Mouse (Mus musculus) CD4-positive helper T cell, adult 2 months (primary cell): ENCODE results near the gene Itsn1.
A peak's percentile ranks its signal among the peaks of the same experiment; 100 is the strongest.

Source experiments
- DNase-seq: peaks from one replicate; pipeline ENCODE4 v3.0.0-alpha.2; 2012; ENCODE audit warnings: low read depth, missing footprints, low spot score

The Itsn1 gene

DNA sequence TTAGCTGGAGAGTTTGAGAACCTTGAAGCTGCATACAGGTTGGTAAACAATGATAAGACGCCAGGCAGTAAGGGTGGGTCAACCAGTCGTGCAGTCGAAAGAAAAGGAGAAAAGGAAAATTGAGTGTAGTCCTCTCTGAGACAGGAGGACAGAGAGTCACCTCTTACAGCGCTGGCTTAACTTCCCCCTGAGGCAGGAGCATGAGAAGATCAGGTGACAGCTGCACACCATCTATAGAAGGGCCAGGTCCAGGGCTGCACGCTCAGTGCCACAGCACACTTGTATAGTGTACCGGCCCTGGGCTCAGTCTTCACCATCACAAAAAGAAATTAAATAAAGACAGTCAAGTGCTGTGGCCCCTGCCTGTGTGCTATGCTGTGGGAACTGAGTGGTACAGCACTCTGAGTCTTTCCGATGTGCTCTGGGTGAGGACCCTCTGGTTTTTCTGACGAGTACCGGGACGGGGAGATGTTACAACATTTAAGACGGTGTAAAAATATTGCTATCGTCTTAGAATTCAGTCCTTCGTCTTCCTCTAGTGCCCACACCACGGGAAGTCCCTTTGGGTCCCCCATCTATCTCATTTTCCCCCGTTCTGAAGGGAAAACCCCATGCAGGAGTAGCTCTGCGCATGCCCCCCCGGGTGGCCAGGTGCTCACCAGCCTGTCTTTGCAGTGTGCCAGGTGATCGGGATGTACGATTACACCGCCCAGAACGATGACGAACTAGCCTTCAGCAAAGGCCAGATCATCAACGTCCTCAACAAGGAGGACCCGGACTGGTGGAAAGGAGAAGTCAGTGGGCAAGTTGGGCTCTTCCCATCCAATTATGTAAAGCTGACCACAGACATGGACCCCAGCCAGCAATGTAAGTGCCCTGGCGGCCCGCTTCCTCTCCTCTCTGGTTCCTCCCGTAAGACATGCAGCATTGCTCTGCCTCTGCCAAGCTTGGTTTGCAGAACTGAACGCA lies 140.1 kb downstream of the Itsn1 start:
- peak; percentile 24 for DNase-seq

DNA sequence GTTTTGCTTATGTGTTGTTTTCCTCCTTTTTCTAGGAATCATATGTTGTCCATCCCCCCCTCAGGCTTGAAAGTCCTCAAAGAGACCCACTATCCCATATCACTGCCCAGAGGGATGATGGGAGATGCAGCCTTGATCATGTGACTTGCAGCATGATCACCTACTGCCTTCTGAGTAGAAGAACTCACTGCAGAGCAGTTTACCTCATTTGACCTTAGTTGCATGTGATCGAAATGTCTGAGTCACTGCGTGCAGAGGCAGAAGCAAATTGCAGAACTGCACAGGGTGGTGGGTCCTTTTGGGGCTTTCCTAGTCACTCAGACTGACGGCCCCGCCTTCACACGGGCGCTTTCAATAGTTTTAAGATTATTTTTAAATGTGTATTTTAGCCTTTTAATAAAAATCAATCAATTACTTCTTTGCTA lies 141.1 kb downstream of the Itsn1 start:
- no peak for DNase-seq

DNA sequence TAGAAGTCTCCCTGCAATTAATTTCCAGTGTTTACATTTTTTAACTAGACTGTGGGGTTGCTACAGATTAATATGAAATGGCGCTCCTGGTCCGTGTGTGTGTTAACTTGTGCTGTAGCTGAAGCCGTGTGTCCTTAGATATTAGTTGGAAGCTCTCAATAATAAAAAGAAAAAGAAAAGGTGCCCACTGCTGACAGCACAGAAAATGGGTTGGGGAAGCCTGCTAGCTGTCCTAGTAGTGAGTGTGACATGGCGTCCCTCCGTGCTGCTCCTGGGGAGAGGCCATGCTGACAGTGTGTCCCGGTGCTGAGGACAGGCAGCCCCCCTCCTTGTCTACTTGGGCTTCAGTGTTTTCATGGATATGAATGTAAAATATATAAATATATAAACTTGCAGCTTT lies 142.1 kb downstream of the Itsn1 start:
- no peak for DNase-seq

DNA sequence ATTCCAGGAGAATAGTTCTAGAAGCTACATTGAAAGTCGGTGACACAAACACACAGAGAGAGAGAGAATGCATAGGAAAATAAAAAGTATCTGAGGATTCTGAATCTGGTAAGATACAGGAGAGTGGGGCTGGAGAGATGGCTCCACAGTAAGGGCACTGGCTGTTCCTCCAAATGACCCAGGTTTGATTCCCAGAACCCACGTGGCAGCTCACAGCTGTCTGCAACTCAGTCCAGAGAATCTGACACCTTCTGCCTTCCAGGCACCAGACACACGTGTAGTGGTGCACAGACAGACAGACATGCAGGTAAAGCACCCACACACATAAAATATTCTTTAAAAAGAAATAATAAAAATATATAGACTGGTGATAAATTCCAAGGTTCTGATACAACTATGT lies 144.6 kb downstream of the Itsn1 start:
- no peak for DNase-seq

DNA sequence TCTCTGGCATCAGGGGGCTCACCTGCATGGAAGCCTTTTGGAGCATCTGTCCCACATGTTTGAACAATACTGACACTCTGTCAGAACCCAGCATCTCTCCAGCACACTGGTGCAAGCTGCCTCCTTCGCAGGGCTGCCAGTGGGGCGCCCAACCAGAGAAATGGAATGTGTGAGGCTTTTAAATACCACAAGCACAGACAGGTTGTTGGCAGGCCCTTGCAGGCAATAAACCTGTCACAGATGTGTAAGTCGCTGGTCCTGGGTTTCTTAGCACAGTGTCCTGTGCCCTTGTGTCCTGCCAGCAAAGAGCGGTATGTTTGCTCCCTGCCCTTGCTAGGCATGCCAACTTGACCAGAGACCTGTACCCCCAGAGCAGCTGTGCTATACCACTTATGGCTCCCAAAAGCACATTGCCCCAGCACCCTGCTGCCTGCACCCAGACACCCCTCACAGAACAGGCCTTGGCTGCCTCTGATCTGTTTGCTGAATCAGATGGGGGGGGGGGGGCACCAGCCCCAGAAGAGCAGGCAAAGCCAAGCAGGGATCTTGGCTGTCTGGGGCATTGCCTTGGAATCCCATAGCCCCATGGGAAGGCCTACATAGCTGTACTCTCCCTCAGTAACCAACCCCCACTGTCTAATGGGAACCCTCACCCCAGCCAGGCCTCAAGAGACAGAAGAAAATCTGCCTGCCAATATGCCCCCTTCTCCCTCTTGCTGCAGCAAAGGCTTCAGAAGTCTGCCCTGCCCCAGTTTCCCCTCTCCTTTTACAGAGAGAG lies 146.7 kb downstream of the Itsn1 start:
- DNase-seq: no peak

DNA sequence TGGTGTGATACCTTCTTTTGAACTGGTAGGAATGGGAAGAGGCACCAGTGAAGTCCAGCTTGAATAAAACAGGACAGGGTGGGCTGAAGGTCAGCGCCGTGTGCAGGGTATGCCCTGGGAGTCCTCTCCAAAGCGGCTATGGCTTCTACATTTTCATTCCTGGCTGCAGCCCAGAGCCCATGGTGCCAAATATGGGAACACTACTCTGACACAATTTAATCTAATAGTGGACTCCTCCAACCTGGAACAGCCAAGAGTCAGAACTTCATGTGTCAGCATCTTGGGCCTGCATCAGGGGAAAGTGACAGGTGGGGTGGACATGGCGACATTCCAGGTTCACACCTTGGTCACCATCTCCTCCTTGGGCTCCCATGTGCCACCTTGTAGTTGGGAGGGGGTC lies 147.4 kb downstream of the Itsn1 start:
- DNase-seq: no peak

DNA sequence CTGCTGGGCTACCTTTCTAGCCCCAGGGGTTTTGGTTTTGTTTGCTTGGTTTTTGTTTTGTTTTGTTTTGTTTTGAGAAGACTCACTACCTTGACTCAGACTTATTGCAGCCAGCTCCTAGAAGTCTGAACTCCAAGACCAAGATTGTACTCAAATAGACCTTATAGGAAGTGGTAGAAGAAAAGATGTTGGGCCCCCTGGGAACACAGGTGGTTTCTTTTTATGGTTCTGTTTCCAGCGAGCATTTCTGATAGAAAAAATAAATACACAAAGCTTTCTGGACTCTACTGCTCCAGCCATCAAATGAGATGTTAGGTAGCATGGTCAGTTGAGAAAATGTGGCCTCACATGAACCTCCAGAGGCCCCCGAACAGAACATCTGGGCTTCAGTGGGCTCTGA lies 150.0 kb downstream of the Itsn1 start:
- no peak for DNase-seq

DNA sequence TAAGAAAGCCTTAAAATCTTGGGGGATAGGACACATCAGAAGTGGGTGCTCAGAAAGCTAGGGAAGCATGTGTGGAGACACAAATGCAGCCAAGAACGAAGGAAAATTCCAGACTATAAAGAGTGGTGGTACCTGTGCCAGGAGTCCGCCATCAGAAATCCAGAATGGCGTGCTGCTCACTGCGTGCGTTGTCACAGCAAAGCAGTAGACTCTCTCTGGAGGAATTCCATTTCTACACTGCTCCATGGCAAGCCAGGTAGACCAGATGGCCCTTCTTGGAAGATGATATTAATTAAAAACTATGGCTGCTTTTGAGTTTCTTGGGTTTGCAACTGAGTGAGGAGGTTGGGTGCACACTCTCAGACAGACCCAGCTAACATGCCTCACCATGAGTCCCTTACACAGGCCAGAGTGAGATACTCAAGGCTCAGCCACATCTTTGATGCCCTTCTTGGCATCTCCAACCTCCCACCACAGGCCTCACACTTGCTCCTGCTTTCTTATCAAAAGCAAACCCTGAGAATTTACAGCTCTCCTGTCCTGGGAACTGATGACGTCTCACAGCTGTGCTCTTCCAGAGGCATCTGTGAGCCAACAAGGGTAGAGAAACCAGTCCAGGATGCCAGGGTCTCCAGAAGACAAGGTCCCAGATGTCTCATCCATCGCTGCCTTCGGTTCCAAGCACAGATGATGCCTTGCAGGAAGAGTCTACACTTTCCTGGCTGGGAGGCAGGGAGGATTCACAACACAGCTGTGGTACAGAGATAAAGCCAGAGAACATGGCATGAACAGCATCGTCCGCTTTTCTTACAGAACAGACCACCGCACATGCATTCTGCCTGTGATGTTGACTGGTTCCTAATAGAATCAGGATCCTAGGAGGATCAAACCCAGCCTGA lies 152.0 kb downstream of the Itsn1 start:
- no peak for DNase-seq

DNA sequence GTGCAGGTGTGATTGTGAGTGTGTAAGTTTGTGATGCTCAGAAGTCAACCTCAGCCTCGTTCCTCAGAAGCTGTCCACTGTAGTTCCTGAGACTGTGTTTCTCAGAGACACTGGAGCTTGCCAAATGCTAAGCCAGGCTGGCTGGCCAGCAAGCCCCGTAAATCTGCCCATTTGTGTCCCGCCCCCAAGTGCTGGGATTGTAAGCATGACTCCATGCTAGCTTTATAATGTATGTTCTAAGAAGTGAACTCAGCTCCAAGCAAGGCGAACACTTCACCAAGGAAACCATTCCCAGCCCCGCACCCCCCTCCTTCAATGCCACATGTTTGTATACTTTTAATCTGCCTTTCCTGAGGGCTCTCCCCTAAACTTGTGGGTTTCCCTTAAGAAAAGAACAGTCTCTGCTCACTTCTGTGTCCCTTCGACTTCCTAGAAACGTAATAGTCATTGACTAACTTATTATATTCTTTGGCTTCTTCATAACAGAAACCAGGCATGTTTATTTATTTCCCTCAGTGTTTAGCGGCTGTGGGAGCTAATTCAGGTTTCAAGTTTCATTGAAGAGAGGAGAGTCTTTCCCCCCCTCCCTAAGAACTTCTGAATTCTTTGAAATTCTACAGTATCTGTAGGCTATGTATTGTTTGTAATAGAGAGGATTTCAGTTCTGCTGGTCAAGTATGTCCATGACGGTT lies 153.2 kb downstream of the Itsn1 start:
- DNase-seq: no peak

DNA sequence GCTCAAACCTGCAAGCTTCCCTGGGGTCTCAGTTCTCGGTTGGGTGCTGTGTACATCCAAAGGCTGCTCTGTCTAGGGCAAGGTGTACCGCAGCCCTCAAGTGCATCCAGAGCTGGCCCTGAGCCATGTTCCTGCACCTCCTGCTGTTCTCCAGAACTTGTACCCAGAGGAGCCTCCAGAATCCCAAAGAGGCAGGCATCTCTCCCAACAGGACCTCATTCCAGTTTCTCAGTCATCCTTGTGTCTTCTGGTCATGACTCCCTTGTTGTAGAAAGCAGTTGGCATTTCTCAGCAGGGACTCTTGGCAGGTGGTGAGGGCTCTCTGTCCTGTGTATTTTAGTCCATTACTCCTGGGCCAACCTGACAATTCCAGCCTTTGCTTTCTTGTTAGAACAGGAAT lies 154.6 kb downstream of the Itsn1 start:
- DNase-seq: no peak

DNA sequence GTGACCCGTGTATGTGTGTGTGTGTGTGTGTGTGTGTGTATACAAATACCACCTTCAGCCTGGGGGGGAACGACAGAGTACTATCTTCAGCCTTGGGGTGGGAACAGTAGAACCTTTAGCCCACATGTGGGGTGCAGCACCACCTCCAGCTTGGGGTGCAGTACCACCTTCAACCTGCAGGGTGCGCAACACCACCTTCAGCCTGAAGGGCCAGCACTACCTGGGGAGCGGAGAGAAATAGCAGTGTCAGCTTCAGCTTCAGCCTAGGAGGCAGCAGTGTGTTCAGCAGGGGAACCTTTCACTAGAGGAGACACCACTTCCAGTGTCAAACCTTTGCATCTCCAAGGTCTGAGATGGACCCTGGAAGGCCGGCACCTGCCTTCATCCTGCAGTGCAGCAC lies 155.1 kb downstream of the Itsn1 start:
- DNase-seq: peak; percentile 56

DNA sequence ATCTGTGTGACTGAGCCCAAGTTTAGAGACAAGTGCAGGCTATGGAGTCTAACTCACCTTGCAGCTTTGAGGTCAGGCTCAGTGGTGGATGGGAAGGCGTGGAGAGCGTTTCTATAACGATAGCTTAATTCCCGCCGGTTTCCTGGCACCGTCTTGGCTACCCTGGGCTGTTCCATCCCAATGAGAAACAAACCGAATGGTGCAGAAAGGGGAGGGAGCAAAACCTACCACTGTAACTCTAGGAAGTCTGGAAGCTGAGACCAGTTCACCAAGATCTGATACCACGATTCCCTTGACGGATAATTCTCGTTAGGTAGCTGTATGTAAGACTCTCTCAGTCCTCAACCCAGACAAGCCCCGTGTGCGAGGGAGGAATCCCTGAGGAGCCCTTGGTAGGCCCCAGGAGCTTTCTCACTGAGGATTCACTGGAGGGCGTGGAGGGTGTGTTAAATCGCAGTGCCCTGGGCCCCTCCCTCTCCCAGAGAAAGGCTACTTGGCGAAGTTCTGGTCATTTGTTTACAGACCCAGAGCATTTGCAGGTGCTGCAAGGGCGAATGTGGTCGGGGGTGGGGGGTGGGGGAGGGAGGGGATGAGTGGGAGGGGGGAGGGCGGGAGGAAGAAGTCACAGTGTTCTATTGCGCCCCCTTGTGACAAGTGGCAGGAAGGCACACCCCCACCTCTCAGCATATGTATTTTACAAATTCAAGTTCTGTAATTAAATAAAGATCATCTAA lies 156.5 kb downstream of the Itsn1 start:
- DNase-seq: peak; percentile 28

DNA sequence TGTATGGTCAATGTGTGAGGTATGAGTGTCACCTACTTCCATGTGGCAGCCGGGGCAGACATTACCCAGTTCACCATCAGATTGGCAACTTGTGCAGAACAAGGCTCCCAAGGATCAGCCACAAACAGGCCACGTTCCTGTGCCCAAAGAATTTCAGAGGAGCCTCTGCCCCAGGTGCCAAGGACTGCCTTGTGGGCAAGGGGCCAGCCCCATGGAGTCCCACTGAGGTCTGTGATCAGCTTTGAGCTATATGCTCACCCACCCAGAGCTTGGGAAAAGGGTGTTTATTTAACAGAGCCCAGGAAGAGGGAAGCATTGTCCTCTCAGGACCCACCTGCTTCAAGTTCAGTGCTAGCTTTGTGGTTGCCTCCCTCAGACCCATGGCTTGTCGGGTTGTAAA lies 159.3 kb downstream of the Itsn1 start:
- no peak for DNase-seq

DNA sequence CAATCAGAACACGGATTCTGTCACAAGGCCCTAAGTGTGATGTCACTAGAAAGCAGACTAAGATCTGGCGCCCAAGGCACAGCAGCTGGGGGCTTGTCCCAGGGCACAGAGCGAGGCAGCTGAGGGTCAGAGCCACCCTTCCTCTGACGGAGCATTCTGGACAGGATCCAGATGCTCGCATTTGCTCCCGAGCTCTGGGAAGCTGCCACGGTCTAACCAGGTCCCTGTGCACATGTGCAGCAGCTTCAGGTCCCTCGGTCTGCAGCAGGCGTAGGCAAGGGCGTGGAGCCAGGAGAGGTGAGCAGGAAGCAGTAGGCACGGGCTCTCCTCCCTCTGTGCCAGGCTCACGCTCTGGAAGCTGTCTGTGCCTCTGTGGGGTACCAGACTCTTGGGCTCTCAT lies 160.8 kb downstream of the Itsn1 start:
- no peak for DNase-seq

DNA sequence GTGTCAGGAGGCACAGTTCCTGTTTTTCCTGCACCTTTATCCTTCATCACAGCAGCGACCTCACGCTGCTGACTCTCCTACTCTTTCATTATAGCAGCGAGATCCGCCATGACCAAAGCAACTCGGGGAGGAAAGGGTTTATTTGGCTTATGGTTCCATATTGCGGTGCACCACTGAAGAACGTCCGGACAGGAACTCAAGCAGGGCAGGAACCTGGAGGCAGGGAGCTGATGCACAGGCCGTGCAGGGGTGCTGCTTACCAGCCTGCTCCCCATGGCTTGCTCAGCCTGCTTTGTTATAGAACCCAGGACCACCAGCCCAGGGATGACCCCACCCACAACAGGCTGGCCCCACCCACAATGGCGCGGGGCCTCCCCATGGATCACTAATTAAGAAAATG lies 162.1 kb downstream of the Itsn1 start:
- no peak for DNase-seq

DNA sequence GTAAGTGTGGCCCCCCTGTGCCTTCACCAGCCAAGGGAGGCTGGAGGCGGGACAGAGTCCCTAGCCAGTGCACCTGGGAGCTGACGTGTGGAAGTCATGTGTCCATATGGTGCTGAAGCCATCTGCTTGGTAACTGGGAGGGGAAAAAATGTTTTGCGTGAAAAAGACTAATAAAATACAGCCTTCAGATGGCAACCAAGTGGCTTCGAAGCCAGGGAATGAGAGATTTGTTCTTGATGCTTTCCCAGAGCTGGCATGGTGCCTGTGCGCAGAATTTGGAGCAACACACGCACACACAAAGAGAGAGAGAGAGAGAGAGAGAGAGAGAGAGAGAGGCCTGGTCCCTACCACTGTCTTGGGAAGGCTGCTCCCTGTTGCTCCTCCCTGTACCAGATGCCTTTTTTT lies 167.3 kb downstream of the Itsn1 start:
- DNase-seq: no peak

DNA sequence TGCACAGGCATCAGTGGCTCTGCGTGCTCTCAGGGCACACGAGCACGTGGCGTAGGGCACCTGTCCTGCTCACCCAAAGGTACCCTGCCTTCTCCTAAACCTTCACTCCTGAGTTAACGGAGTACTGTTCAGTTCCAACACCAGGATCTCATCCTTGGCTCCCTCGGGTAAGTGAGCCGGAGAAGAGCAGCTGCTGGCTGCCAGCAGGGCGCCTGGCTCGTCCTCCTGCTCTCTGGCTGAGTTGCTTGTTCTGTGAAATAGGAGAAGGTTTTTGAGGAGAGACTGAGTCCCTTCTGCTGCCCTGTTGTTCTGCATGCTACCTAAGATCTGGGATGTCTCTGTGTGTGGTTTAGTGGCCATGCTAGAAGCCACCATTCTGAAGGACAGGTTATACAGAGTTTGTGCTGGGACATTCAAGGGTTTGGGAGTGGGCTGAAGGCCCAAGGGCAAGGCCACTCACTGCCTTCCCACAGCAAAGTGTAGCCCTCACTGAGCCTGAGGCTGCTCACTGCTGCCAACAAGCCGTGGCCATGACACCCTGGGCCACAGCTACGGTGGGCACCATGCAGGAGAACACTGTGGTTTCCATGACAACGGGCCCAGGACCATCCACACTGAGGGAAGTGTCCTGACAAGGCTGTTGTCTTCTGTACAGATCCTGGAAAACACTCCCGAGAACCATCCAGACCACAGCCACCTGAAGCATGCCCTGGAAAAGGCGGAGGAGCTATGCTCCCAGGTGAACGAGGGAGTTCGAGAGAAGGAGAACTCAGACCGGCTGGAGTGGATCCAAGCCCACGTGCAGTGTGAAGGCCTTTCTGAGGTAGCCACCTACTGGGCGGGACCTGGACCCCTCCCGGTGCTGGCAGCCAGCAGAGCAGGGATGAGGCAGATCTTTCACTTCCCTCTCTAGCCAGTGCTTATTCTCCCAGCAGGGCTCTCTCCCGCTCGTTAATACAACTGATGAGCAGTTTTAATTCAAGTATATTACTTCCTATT lies 170.1 kb downstream of the Itsn1 start:
- no peak for DNase-seq

DNA sequence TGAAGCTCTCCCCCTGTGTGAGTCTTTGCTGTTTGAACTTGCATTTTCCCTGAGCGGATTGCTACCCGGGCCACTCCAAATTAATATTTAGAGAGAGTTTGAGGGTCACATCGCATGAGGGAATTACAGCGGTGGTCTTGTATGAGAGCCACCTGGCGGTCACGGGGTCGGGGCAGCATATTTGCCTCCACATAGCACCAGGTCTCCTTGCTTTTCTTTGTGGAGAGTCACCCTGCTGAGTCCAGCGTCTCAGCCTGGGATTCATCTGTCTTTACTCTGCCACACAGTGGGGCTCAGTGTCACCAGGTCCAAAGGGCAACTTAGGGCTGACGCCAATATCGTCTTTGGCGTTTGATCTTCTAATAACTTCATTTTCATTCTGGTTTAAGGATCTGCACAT lies 171.2 kb downstream of the Itsn1 start:
- DNase-seq: no peak

DNA sequence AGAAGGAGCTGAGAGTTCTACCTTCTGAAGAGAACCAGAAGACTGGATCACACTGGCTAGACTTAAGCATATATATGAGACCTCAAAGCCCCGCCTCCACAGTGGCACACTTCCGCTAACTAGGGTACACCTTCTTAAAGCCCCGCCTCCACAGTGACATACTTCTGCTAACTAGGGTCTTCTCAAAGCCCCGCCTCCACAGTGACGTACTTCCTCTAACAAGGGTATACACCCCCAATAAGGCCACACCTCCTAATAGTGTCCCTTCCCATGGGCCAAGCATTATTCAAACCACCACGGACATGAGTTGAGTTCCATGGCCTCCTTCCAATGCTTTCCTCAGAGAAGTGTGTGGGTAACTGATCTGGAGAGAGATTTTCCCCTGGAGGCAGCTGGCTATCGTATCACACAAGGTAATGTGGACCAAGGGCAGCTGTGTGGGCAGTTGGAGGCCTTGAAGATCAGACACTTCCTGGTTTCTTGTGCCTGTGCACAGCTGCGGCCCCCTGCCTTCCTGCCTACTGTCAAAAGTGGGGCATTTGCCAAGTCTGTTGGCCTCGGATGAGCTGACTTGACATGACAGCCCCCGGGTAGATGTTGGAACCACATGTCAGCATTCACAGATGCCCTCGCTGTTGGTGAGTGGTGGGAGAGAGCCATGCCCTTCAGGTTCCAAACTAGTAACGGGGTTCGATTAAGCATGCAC lies 174.9 kb downstream of the Itsn1 start:
- DNase-seq: no peak
